Mouse (Mus musculus) cerebellum, adult 2 months (tissue): ENCODE data around the gene Ptges3.

ENCODE experiments used
- CTCF ChIP-seq: fragments of 200-500 bp; IDR thresholded peaks from 2 replicates; pipeline ENCODE4 v1.5.1; 2011; ENCODE audit warnings: low read depth, mild to moderate bottlenecking, control low read depth, low read length, moderate library complexity, borderline replicate concordance; ENCODE audit not compliant: insufficient read depth
- POLR2A ChIP-seq: fragments of 200-500 bp; IDR thresholded peaks from 2 replicates; pipeline ENCODE4 v1.6.1; 2011; ENCODE audit warnings: low read length, control low read depth, borderline replicate concordance; ENCODE audit not compliant: insufficient read depth

DNA sequence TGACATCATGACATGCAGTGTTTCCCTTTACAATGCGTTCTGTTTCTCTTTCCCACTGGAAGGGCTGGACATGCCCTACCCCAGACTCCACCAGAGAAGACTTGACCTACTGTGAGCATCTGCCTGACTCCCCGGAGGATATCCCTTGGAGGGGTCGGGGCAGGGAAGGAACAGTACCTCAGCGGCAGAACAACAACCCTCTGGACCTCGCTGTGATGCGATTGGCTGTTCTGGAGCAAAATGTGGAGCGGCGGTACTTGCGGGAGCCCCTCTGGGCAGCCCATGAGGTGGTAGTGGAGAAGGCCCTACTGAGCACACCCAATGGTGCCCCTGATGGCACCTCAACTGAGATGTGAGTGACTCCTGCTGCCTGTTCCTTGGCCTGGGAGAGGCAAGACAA, 66.1 kb downstream of the Ptges3 start:
- TF ChIP-seq CTCF (no peak), POLR2A (no peak)
